Mouse (Mus musculus): Measurements from ENCODE around the gene Csrp3. TPM values are rescaled to one million over a fixed set of nuclear protein-coding genes. Genes with fewer than 3 reads are reported as not detected.
A peak's percentile ranks its signal among the peaks of the same experiment; 100 is the strongest.

The Csrp3 gene
- total RNA-seq, 1 experiment from 2014 or later: 20.8 TPM

DNA sequence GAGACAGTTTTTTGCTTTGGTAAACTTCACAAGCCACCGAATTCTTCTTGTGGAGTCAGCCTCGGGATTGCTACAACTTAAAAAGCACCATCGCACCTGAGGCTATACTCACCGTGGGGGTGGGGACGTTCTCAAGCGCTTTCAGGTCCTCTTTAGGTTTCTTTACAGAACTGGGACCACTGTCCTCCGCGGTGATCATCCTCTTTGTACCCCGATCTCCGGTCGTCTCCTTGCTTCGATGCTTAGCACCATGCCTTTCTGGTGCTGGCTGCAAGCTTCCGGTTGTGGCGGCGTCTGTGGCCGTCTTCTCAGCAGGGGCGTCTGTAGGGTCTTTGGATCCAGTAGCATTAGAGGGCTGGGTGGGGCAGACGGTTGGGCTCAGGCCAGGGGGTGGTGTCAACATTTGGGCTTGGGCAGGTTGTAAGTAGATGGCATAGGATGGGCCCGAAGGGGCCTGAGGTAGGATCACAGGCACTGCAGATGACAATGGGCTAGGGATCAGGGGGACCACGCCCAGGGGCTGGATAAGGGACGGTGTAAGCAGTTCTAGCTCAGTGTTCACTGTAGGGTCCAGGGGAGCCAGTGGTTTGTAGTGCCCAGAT is 22.8 kb upstream of the Csrp3 start:
- no peak for ATAC-seq (replicated peaks; ENCODE audit: low read depth, poor library complexity, severe bottlenecking)

GRCm38 (mm10) chr7:48870144-48870543 is 22.3 kb upstream of the Csrp3 start:
- ATAC-seq (replicated peaks; ENCODE audit: low read depth, poor library complexity, severe bottlenecking): no peak

DNA sequence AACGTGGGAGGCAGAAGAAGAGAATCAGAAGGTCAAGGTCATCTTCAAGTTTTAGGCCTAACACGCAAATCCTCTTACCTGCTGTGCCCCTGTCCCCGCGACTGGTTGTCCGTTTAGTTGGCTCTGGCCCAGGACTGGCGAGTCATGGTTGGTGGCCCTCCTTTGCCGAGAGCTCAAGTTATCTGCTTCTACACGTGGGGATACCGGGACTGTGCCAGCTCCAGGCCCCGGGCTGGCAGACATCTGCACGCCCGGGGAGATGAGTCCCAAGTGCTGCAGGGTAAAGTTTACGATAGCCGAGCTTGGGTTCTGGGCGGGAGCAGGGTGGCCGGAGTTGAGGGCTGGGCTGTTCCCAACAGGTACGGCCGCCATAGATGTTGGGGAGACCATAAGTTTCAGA is 19.7 kb upstream of the Csrp3 start:
- no peak for ATAC-seq (replicated peaks; ENCODE audit: low read depth, poor library complexity, severe bottlenecking)

GRCm38 (mm10) chr7:48864671-48865458 is 17.0 kb upstream of the Csrp3 start:
- peak; percentile 76 for ATAC-seq (replicated peaks; ENCODE audit: low read depth, poor library complexity, severe bottlenecking)

DNA sequence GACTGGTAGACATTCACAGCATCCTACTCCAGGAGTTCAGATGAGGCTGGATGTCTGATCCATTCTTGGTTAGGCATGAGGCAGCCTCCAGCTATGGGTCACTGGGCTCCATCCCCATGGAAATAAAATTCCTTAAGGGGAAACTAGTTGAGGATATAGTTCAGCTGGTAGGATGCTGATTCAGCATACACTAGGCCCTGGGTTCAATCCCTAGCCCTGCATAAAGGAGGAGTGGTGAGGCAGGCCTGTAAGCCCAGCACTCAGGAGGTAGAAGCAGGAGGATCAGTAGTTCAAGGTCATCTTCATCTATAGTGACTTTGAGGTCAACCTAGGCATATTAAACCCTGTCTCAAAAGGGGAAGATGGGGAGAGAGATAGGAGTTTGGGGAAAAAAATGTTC is 16.4 kb upstream of the Csrp3 start:
- no peak for ATAC-seq (replicated peaks; ENCODE audit: low read depth, poor library complexity, severe bottlenecking)

GRCm38 (mm10) chr7:48861796-48862195 is 14.0 kb upstream of the Csrp3 start:
- no peak for ATAC-seq (replicated peaks; ENCODE audit: low read depth, poor library complexity, severe bottlenecking)

- no peak for ATAC-seq (replicated peaks; ENCODE audit: low read depth, poor library complexity, severe bottlenecking)
Measured at GRCm38 (mm10) chr7:48860948-48861347, 13.1 kb upstream of the Csrp3 start.

DNA sequence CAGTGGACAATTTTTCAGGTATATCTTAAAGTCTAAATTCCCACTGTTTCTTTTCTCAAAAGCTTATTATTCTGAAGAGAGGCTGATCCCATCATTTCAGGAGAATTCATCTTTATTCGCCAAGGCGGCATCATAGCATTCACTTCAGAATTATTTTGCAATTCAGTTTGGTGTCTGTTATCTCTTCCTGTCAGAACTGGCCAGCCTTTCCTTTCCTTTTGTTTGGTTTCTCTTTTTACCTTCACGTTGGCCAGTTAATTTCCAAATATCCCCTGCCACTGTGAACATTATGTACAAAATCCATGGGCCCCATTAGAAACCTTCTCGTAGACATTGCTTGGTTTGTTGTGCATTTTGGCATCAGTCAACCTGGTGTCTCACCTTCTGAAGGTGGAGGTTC is 11.5 kb upstream of the Csrp3 start:
- peak; percentile 69 for ATAC-seq (replicated peaks; ENCODE audit: low read depth, poor library complexity, severe bottlenecking)

GRCm38 (mm10) chr7:48858257-48858656 is 10.4 kb upstream of the Csrp3 start:
- no peak for ATAC-seq (replicated peaks; ENCODE audit: low read depth, poor library complexity, severe bottlenecking)

DNA sequence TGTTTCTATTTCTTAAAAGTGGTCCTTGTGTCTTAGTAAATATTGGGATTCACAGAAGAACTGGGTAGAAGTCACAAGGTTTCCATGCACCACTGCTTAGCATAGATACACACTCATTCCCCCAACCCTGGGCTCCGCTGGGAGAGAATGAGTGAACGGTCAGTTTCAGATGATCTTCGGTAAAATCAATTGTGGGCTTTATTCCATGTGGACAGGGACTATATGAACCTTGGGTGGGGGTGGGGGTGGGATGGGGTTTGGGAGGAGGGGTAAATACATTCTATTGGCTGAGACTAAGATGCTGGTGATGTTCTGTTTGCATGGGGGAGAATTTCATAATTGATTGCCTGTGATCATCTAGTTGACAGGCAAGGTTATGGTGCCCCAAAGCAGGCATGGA is 7.6 kb upstream of the Csrp3 start:
- ATAC-seq (replicated peaks; ENCODE audit: low read depth, poor library complexity, severe bottlenecking): no peak

DNA sequence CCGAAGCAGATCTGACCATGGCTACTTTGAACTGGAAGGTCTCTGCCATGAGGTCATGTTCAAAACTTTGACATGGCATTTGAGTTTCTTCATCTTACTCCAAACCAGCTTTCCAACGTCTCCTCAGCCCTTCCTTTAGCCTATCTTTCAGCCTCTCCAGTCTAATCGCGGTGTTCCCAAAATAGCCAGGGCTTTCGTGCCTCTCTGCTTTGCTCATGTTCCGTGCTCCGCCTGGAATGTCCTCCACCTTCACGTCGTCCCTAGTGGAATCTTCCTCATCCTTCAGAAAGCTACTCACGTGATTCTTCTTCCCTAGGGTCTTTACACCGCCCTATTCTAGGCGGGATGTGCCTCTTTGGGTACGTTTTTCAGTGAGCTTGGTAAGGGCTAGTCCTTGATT is 5.7 kb upstream of the Csrp3 start:
- ATAC-seq (replicated peaks; ENCODE audit: low read depth, poor library complexity, severe bottlenecking): no peak

DNA sequence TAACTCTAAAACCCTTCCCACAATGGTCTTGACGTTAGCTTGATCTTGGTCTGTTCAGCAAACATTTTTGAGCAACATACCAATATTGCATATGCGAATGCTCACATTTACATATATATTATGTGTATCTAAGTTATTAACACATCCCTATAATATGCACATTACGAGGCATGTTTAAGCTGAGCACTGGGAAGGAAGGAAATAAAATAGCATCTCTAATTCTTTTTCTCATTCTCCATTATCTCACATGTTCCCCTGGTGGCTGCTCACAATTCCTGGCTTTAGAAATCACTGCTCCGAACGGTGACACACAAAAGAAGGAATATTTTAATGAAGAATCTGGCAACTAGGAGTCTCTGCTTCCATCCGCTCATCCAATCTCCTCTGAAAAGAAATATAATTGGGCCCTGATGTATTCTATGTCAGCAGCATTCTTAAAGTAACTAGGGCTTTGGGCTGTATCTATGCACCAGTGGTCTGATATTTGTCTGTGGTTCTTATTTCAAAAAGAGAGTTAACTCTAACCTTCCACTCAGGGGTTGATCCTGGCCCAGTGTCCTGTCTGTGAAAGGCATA is 3.8 kb upstream of the Csrp3 start:
- ATAC-seq (replicated peaks; ENCODE audit: low read depth, poor library complexity, severe bottlenecking): no peak

- ATAC-seq (replicated peaks; ENCODE audit: low read depth, poor library complexity, severe bottlenecking): no peak
Measured at GRCm38 (mm10) chr7:48846755-48847154, 1.1 kb downstream of the Csrp3 start.

DNA sequence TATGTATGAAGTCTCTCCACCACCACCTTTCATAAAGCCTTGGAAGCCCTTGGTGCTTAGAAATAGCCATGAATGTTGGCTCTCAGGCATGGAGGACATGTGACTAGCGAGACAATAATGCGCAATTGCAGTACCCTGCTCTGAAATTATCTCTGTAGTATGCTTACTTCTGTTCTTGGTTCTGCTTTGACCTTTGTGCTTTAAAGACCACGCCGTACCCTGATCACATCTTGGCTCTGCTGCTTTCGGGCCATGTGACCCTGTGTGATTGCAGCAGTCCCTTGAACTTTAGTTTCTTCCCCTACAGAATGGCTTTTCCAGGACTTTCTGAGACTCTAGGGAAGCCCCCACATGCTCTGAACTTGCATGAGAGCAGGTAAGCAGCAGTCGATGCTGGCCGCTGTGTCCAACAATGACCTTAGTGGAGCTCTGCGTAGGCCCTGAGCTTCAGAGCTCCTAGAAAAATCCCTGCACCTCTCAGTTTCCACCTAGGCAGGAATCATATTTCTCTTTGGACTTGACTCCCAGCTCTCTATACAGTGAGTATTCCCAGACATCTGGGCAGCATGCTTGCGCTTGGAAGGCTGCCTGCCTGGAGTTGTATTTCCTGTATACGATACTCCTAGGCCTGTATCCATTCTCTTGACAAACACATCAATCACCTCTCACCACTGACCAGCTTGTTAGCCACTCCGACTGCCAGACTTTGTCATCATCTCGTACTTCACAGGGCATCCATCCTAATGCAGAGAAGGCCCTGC is 2.4 kb downstream of the Csrp3 start:
- ATAC-seq (replicated peaks; ENCODE audit: low read depth, poor library complexity, severe bottlenecking): no peak

DNA sequence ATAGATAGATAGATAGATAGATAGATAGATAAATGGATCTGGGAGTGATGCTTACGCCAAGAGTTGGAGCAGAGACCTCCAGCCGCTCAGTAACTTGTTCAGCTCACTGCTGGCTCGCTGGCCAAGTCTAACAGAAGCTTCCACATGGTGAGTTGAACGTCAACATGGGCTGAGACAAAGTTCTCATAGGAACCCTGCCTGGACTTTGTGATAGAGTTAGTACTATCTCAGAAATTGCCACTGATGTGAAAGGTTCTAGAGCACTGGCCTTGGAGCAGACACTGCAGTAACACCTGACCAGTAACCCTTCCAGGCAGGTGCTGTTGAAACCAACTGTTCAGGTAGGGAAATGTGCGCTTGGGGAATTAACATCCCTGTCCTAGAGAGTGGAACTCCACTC is 4.3 kb downstream of the Csrp3 start:
- no peak for ATAC-seq (replicated peaks; ENCODE audit: low read depth, poor library complexity, severe bottlenecking)

DNA sequence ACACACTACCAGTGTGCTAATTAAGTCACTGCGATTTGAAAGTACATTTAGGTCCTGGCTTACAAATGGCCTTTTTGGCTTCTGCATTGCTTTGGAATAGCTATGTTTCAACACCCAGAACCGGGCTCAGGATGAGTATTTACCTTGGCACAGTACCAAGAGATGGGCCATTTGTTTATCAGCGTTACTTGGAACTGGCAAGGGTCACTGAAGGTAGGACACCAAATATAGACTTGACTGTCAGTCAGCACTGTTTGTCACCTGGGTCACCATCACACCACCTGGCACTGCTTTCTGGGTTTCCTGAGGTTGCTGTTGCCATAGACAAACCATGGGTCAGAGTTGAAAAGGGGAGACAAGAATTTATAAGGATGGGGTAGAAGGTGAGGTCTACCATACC is 5.5 kb downstream of the Csrp3 start:
- no peak for ATAC-seq (replicated peaks; ENCODE audit: low read depth, poor library complexity, severe bottlenecking)

GRCm38 (mm10) chr7:48841538-48841937 is 6.3 kb downstream of the Csrp3 start:
- no peak for ATAC-seq (replicated peaks; ENCODE audit: low read depth, poor library complexity, severe bottlenecking)

DNA sequence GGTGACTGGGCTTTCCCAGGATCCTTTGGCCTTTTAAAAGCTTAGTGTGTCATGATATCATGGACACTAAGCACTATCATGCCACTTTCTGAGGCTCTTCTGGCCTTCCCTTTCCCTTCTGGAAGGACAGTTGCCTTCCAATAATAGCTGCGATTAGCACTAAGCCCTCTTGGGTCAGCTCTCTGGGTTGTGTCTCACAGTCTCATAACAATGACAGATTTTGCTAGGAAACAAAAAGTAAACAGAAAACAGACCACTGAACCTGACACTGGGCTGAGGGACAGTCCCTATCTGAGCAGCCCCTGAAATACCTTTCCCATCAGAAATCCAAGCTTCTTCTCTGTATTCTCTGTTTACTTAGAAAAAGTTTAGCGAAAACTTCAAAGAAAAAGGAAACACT is 7.3 kb downstream of the Csrp3 start:
- ATAC-seq (replicated peaks; ENCODE audit: low read depth, poor library complexity, severe bottlenecking): no peak

DNA sequence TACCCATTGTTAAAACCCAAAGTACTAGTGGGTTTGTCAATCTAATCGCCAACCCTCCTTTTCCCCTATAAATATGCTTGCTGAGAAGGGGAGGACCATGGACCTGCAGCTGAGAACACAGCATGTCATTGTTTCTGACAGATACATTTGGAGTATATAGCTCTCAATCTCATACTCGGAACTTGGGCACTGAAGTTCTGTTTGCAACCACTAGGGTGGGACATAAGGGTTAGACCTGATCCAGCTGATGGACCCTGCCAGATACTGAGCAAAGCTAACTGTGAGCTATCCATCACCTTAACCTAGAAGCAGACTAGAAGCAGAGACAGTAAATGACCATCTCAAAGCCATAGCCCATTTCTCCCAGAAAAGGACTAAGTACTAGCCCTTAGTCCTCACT is 9.4 kb downstream of the Csrp3 start:
- ATAC-seq (replicated peaks; ENCODE audit: low read depth, poor library complexity, severe bottlenecking): peak; percentile 43; the same call in 1 of the 2 replicates

GRCm38 (mm10) chr7:48836949-48837348 is 10.9 kb downstream of the Csrp3 start:
- peak; percentile 90 for ATAC-seq (replicated peaks; ENCODE audit: low read depth, poor library complexity, severe bottlenecking)
